Mouse (Mus musculus) G1E (cell line): ENCODE results near the gene Fkbp5.
"Not testable (repeated sequence)": the region's sequence is repeated elsewhere in the genome, so short reads cannot be mapped to it uniquely, and the experiment has no call there.

Experiments used
- CTCF ChIP-seq: IDR thresholded peaks from 2 replicates; pipeline ENCODE4 v1.5.1; 2012; ENCODE audit warnings: low read depth, low read length, inconsistent platforms, mixed read lengths
- GATA1 ChIP-seq: IDR thresholded peaks from 2 replicates; pipeline ENCODE4 v1.6.1; 2012; ENCODE audit warnings: borderline replicate concordance, low read length, inconsistent platforms, mixed read lengths
- POLR2AphosphoS5 ChIP-seq: IDR thresholded peaks from 2 replicates; pipeline ENCODE4 v1.6.1; 2012; ENCODE audit warnings: low read depth, low read length, inconsistent platforms; ENCODE audit not compliant: insufficient replicate concordance
- TAL1 ChIP-seq: conservative IDR thresholded peaks from 2 replicates; pipeline ENCODE4 v1.6.1; 2012; ENCODE audit warnings: low read depth, low read length, inconsistent platforms, mixed read lengths

DNA sequence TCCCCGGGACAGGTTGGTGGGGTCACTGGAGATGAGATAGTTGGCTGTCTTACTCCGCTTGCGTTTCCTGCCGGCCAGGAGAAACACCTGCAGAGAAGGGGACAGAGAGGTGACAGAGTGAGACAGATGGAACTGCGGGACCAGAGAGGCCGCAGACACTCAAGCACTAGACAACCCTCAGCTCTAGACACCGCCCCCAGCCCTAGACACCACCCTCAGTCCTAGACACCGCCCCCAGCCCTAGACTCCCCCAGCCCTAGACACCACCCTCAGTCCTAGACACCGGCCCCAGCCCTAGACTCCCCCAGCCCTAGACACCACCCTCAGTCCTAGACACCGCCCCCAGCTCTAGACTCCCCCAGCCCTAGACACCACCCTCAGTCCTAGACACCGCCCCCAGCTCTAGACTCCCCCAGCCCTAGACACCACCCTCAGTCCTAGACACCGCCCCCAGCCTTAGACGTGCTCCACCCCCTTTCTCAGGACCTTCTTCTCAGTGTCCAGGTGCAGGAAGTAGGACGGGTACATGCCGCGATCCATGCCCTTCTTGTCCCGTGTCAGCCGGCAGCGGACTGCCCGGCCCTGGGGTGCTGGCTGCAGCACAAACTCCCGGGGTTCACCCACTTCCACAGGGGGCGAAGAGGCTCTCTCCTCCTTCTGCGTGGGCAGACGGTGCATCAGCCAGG lies 158.6 kb downstream of the Fkbp5 start:
- TF ChIP-seq CTCF, POLR2AphosphoS5, TAL1, GATA1: not testable (repeated sequence)
